Mouse (Mus musculus): ENCODE results near the gene Washc4.
A peak's percentile ranks its signal among the peaks of the same experiment; 100 is the strongest.
"Not testable (repeated sequence)": the region's sequence is repeated elsewhere in the genome, so short reads cannot be mapped to it uniquely, and the experiment has no call there.

The Washc4 gene

DNA sequence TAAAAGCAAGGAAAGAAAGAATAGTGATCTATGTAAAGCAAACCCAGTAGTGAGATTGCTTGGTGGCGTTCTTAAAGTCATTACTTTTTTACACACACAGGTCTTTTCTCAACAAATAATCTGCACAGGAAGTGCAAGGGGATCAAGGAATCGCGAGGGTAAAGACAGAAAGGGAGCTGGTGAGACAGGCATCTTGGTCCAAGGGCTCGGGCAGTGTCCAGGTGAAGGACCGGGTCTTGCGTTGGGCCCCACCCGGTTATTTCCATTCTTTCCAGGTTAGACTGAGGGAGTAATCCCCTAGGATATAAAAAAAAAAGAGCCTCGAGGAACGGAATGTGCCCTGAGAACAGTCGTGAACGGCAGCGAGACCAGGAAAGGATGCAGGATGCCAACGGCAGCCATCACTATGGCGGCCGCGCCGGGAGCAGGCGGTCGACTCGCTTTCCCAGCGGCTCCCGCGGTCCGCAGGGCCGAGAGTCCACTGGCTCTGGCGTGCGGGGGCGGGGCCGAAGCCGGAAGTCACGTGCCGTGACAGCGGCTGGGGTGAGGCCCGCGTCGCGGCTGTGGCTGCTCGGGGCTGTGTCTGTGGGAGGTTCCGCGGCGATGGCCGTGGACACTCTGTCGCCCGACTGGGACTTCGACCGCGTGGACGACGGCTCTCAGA lies at the start of gene Washc4:
Gene Washc4 (plus strand): TSS at position 314 of the 664 bp plus-strand sequence.
- peak; percentile 95 for DNase-seq

- DNase-seq: no peak
Measured at GRCm38 (mm10) chr10:83497321-83497720, 46.2 kb upstream of the Washc4 start.

DNA sequence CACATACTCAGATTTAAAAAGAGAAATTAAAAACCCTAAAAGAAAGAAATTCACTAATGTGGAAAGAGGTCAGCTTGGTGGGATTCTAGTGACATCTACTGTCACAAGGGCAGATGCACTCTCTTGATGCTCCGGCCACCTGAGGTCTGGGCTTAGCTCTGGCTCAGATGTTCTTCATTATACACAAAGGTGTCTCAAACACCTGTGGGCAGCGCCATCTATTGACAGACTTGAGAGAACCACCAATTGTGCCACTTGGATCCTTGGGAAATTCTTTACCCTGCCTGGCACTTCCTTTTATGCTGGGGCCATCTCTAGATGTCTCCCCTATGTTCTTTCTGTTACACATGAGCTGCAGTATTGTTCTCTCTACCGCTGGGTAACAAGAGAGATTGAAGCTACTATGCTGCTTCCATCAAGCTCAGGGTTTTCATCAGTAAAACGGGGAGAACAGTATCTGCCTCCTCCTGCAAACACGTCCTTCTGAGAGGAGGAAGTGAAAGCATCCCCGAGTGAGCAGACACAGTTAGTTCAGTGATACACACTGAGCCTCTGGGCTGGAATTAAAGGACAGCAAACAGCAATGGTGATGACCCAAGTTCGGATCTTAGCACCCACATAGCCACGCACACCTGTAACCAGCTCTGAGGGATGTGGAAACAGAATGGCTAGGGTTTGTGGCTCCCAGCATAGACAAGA lies 34.4 kb upstream of the Washc4 start:
- no peak for DNase-seq

GRCm38 (mm10) chr10:83511304-83511703 lies 32.2 kb upstream of the Washc4 start:
- DNase-seq: no peak

- DNase-seq: no peak
Measured at GRCm38 (mm10) chr10:83513736-83514135, 29.8 kb upstream of the Washc4 start.

DNA sequence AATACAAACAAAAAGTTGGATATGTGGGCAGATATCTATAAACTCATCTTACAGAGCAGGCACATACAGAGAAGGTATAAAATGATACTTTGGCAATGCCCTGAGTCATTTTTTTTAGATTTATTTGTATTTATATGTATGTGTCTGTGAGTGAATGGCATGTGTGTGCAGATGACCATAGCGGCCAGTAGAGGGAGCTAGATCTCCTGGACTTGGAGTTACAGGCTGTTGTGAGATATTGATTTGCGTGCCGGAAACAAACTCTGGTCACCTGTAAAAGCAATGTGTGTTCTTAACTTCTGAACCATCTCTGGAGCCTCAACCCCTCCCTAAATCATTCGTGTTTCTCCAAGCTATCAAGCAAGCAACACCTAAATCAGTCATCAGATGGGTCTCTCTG lies 22.6 kb upstream of the Washc4 start:
- no peak for DNase-seq

DNA sequence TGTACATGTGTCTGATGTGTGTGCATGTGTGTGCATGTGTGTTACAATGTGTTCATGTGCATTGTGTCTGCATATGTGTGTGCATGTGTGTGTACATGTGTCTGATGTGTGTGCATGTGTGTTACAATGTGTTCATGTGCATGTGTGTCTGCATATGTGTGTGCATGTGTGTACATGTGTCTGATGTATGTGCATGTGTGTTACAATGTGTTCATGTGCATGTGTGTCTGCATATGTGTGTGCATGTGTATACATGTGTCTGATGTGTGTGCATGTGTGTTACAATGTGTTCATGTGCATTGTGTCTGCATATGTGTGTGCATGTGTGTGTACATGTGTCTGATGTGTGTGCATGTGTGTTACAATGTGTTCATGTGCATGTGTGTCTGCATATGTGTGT lies 19.3 kb upstream of the Washc4 start:
- not testable (repeated sequence) for DNase-seq

DNA sequence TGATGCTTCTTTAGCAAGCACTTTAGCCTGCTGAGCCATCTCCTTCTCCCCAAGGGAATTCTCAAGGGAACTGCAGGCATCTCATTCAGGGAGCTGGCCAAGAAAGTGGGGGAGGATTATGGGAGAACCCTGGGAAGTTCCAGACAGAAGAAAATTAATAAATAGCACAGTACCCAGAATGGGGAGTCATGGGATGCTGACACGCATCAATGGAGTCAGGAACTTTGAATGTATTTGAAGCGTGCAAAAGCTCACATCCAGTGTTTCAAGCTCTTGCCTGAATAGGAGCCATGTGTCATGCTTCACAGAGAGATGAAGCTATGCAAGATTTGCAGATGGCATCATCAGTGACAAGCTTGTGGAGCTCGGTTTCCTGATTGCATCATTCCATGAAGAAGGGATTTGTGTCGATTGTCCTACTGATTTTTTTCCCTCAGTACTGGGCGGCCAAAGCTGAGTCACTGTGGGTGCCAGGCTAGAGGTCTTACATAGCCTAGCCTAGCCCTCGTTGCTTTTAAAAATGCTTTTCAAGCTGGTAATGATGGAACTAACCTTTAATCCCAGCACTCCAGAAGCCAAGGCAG lies 13.1 kb upstream of the Washc4 start:
- no peak for DNase-seq

GRCm38 (mm10) chr10:83533258-83533909 lies 10.2 kb upstream of the Washc4 start:
- DNase-seq: peak; percentile 56

DNA sequence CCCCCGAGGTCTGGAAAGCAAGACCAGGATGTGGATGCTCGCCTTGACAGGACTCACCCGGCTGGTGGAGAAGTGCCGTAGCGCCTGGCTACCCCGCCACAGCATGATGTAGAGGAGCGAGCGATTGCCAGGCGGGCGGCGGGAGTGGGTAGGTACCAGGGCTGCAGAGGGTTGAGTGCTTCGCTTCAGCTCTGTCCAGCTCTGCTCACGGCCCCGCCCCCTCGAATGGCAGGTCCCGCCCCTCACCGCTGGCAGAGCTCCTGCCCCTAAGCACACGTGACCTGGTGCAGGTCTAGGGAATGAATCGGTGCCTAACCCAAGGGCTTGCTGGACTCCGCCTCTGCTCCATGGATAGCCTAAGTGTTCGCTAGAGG lies 9.7 kb upstream of the Washc4 start, which contains the start of gene Aldh1l2:
Gene Aldh1l2 (minus strand): TSS at position 231 of the 374 bp plus-strand sequence.
- DNase-seq: peak; percentile 87

- no peak for DNase-seq
Measured at GRCm38 (mm10) chr10:83536436-83536835, 7.1 kb upstream of the Washc4 start.

DNA sequence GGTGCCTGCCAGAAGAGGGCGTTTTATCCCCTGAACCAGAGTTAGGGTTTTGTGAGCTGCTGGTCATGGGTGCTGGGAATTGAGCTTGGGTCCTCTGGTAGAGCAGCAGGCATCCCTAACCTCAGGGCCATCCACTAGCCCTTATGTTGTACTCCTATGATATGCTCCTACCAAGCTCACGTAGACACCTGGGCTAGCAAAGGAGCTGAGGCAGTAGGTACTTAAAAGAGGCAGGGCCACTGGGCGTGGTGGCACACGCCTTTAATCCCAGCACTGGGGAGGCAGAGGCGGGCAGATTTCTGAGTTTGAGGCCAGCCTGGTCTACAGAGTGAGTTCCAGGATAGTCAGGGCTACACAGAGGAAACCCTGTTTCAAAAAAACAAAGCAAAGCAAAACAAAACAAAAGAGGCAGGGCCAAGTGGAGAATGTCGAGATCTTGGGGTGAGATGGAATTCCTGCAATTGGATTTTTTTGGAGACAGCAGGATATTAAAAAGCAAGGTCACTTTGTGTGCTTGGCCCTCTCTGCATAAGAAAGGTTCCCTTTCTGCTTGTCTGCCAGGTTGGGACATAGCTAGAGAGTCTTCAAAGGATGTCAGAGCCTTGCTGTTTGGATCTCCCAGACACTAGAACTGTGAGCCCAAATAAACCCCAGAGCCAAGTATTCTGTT lies 4.1 kb upstream of the Washc4 start:
- no peak for DNase-seq

GRCm38 (mm10) chr10:83540092-83540491 lies 3.5 kb upstream of the Washc4 start:
- no peak for DNase-seq

- peak; percentile 45 for DNase-seq
Measured at GRCm38 (mm10) chr10:83542241-83542640, 1.3 kb upstream of the Washc4 start.

GRCm38 (mm10) chr10:83544103-83544479 lies 539 bp downstream of the Washc4 start:
- no peak for DNase-seq

DNA sequence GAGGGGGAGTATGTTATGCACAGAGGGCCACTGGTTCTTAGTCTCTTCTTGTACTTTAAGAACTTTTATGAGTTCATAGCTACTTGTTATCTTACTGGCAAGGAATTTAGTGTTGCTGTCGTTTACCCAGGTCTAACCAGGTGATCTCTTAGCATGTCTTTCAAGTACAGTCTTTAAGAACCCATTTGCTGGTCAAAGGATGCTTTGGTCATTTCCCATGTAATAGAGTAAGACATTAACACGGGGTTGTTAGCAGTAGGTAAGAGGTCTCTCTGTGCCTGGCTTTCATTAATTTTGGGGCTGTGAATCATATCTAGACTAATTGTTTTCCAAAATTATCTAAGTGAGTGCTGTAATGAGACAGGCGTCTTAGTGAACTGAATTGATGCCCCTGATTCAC lies 1.8 kb downstream of the Washc4 start:
- no peak for DNase-seq

DNA sequence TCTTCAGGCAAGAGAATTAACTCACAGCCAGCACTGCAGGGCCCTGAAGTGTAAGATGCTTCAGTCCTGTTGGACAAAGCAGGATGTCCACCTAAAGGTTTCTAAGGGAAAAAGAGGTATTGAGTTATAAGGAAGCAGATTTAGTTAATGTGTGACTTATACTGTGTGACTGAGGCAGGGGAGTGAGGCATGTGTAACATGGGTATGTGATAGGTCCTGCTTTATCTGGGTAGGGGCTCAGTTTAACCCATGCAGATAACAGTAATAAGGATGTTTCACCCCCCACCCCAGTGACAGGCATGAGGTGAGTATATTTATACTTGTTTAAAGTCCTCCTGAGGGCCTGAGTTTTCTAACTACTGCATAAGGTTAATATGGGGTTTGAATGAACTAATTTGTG lies 19.5 kb downstream of the Washc4 start:
- DNase-seq: no peak

DNA sequence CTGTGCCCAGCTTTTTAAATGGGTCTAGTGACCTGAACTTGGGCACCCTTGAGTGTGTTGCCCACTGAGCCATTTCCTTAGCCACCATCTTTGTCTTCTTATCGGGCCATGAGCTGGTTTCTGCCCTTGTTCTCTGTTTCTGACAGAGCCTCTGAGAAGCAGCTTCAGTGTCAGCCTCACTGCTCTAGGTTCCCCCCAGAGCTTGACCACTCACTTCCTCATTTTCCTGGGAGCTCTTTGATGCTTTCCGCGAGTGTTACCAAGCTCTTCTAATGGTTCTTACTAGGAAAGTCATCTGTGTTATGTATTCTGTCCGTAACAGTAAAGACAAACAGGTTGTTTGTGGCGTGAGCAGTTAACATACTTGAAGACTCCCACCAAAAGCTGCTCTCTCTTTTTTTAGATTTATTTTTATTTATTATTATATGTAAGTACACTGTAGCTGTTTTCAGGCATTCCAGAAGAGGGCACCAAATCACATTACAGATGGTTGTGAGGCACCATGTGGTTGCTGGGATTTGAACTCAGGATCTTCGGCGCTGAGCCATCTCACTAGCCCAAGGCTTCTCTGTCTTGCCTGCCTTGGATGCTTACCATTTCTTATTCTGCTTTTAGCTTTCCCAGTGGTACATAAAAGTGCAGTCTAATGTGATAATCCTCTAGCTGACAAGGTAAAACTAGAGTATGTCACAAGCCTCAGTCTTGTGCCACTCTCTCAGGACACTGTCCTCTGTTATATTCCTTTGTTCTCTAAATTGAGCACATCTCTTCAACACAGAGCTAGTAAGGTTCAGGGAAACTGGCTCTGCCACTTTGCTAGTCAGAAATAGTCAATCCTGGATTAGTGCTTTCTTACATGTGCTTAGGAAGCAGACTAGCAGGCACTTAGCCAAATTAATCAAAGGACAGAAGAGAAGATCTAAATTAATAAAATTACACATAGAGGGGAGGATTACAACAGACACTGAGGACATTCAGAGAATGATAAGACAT lies 22.2 kb downstream of the Washc4 start:
- no peak for DNase-seq

- no peak for DNase-seq
Measured at GRCm38 (mm10) chr10:83590801-83591200, 47.2 kb downstream of the Washc4 start.

- DNase-seq: no peak
Measured at GRCm38 (mm10) chr10:83592616-83593015, 49.1 kb downstream of the Washc4 start.

DNA sequence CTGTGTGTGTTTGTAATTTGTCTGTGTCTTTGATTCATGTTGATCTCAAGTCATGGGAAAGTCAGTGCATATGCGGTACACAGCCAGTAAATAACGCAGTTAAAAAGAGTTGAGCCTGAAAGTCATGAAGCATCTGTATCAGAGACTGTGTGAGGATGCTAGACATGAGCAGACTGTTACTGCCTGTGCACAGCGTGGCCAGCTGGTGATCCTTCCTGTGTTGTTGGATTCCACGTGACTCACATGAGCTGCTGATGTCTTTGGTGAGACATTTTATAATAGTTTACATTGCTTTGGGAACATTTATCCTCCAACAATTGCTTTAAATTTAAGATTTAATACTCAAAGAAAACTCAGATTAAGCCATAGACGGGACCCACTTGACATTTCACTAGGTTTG lies 51.0 kb downstream of the Washc4 start:
- no peak for DNase-seq

DNA sequence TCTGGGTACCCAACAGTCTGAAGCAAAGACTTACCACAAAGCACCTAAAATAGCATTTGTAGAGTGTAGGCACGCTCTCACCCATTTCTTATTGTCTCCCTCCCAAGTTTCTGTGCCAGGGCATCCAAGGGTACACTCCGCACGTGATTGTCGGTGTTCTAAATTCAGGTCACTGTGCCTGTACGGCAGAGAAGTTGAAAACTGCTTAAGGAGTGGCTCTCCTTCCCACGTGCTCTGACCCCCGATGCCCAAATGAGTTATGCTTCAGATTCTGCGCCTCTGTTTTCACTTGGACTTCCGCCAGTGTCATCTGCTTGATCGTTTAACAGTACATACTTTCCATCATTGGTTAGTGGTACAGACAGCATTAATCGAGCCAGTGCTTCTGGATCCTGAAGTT lies 57.1 kb downstream of the Washc4 start:
- DNase-seq: no peak

Measured in cerebellum, adult 11-12 months (tissue).